Mouse (Mus musculus) thymus, adult 2 months (tissue): Measurements from ENCODE around the gene Stk36.

Experiments
- CTCF ChIP-seq: fragments of 200-500 bp; IDR thresholded peaks from 2 replicates; pipeline ENCODE4 v1.5.1; 2012; ENCODE audit warnings: mild to moderate bottlenecking, control low read depth, low read length, moderate library complexity, borderline replicate concordance; ENCODE audit not compliant: control insufficient read depth, poor library complexity, insufficient read depth; ENCODE audit errors: extremely low read depth
- POLR2A ChIP-seq: fragments of 200-500 bp; IDR thresholded peaks from 2 replicates; pipeline ENCODE4 v1.6.1; 2012; ENCODE audit warnings: mild to moderate bottlenecking, low read length, control low read depth, moderate library complexity; ENCODE audit not compliant: control insufficient read depth, poor library complexity, insufficient read depth; ENCODE audit errors: extremely low read depth

DNA sequence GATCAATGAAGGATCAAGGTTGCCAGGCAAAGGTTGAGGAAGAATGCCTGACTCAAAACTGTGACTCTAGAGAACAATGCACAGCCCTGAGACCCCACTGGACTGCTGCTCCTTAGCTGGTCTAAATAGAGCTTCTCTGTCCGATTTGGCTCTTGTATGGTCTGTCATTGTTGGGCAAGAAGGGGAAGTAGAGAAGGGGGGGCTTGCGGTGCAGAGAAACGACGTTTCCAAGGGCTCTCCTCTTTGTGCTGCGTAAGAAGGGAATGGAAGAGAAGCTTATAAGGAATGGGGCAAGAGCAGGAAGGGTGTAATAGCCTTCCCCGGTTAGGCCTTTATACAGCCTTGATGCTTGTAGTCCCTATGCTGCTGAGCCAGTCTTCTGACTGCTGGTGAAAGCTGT lies 35.4 kb upstream of the Stk36 start:
- TF ChIP-seq CTCF, result no peak
- no peak for TF ChIP-seq POLR2A
